Mouse (Mus musculus) neutrophil, adult 83 days (primary cell): ENCODE data around the gene Soga1. TPM values are rescaled to one million over a fixed set of nuclear protein-coding genes. Genes with fewer than 3 reads are reported as not detected.

ENCODE experiments used
- total RNA-seq, 2 experiments: library from RNA; stranded (reverse); gene quantifications; one replicate each; pipeline ENCODE4 v1.2.4; 2023

The Soga1 gene
- 1 to 10 TPM; 3.1 to 4.7 TPM for total RNA-seq

DNA sequence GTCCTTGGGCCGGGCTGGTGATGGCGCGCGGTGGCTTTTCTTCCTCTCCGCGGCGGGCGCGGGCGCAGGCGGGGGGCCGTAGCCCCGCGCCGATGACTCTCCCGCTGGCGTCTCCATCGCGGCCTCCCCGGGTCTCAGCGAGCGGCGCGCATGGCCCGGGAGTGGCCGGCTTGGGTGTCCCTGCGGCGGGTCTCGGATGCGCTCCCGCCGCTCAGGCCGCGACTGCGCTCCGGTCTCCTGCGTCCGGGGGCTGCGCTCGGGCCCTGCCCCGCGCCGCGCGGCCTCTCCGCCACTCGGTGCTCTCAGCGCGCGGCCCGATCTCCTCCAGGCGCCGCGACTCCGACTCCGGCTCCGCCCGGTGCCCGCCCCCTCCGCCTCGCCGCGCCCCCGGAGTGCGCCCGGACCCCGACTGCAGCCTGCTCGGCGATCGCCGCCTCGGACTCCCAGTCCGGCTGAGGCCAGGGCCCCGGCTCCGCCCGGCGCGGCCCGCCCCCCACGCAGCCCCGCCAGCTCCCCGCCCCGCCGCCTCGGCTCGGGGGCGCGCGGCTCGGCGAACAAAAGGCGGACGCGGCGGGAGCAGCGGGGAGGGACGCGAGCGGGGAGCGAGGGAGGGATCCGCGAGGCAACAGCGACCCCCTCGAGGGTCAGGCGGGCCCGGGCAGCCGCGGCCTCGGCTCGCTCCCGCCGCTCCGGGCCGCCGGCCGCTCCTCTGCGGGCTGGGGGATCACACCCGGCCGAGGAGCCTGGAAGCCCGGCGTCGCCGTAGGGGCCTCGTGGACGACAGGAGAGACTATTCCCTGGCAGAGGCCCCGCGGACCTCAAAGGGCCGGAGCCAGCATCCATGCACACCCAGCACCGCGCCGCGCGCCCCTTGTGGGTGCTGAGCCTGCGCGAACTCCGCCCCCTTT, at the start of gene Soga1:
Gene Soga1, minus strand, starts transcription at position 462 of the 908 bp plus-strand sequence.

GRCm38 (mm10) chr2:157086796-157087195, 7.7 kb upstream of the Soga1 start, which contains the start of gene Tldc2:
TSS of gene Tldc2 (plus strand) at chr2:157087055.

DNA sequence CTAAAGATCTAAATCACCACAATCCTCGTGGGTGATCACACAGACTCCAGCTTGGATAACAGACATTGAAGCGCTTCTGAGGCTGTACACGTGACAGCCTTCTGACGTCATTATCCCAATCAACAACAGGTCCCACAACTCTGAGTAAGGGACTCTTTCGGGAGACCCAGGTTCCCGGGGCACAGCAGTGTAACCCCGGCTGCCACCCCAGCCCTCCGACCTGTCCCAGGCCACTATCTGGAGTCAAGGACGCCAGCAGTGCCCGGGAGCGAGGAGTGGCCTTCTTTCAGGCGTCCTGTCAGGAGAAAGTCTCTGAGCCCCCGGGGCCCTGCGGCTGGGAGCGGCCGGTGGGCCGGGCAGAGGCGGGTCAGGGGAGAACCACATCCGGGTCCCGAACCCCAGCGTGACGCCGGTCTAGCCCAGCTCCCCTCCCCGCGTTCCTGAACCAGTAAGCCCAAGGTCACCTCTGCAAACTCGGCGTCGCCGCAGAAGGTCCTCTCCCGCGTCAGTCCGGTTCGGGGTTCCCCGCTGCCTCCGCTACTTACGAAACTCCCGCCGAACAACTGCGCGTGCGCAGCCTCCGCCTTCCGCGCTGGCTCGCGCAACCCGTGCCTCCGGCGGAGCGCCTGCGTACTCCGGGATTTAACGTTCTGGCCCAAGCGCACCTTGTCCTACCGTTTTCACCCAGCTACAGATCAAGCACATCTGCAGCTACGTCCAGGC, 72.4 kb downstream of the Soga1 start, which contains the start of gene Dsn1:
Gene Dsn1, minus strand, starts transcription at position 644 of the 723 bp plus-strand sequence.

GRCm38 (mm10) chr2:156991470-156992319, 87.4 kb downstream of the Soga1 start, which contains the start of gene Ndrg3:
TSS of gene Ndrg3 (minus strand) at chr2:156992056.

Other genes with a start within 250 kb of the Soga1 start
- 10 to 100 TPM in 1 of 2 experiments, 1 to 10 TPM in 1; 8.0 to 10.5 TPM for gene Tgif2, start 239.2 kb downstream of the Soga1 start, total RNA-seq
- 1 to 10 TPM; 3.3 to 4.6 TPM for gene 4930518I15Rik, start 221.3 kb downstream of the Soga1 start, total RNA-seq
- 100 to 1,000 TPM; 281 to 290 TPM for gene Rab5if, start 216.1 kb downstream of the Soga1 start, total RNA-seq
- gene Sla2, start 192.1 kb downstream of the Soga1 start, total RNA-seq, result under 1 TPM; 0.15 to 0.18 TPM
- gene Ndrg3, start 87.2 kb downstream of the Soga1 start, total RNA-seq, result 10 to 100 TPM; 13.0 to 19.5 TPM
- 10 to 100 TPM; 24.9 to 31.4 TPM for gene Dsn1, start 72.1 kb downstream of the Soga1 start, total RNA-seq
- gene Tldc2, start 7.8 kb upstream of the Soga1 start, total RNA-seq, result not detected
- 100 to 1,000 TPM; 469 to 527 TPM for gene Samhd1, start 56.0 kb upstream of the Soga1 start, total RNA-seq
- 10 to 100 TPM; 33.0 to 33.7 TPM for gene Rbl1, start 125.3 kb upstream of the Soga1 start, total RNA-seq
- 100 to 1,000 TPM; 132 to 142 TPM for gene Rpn2, start 199.8 kb upstream of the Soga1 start, total RNA-seq
- gene Mroh8, start 200.3 kb upstream of the Soga1 start, total RNA-seq, result not detected